Mouse (Mus musculus) hematopoietic stem cell, adult 5-6 weeks (primary cell): ENCODE data around the gene Thbs4. TPM values are rescaled to one million over a fixed set of nuclear protein-coding genes. Genes with fewer than 3 reads are reported as not detected.

Source experiments
- ATAC-seq, 2 experiments: fragments of 125-278 bp in 1 of 2; replicated peaks in 1 of 2; 2 replicates each; pipeline ENCODE4 v1.8.0; 2016 to 2017; ENCODE audit warnings: inconsistent platforms in 2 of 2, mild to moderate bottlenecking in 2 of 2, moderate number of reproducible peaks in 2 of 2, low read depth in 1 of 2, moderate TSS enrichment in 1 of 2; ENCODE audit not compliant: low FRiP score in 2 of 2, poor library complexity in 2 of 2, severe bottlenecking in 2 of 2, insufficient read depth in 1 of 2, low TSS enrichment in 1 of 2
- total RNA-seq: library from RNA; stranded (forward); fragments of 172-1452, 232-1000 nt; gene quantifications from 2 replicates; pipeline ENCODE4 v1.2.3, GENCODE M21; 2017

Gene Thbs4
- total RNA-seq, 1 experiment from 2014 or later = not detected

DNA sequence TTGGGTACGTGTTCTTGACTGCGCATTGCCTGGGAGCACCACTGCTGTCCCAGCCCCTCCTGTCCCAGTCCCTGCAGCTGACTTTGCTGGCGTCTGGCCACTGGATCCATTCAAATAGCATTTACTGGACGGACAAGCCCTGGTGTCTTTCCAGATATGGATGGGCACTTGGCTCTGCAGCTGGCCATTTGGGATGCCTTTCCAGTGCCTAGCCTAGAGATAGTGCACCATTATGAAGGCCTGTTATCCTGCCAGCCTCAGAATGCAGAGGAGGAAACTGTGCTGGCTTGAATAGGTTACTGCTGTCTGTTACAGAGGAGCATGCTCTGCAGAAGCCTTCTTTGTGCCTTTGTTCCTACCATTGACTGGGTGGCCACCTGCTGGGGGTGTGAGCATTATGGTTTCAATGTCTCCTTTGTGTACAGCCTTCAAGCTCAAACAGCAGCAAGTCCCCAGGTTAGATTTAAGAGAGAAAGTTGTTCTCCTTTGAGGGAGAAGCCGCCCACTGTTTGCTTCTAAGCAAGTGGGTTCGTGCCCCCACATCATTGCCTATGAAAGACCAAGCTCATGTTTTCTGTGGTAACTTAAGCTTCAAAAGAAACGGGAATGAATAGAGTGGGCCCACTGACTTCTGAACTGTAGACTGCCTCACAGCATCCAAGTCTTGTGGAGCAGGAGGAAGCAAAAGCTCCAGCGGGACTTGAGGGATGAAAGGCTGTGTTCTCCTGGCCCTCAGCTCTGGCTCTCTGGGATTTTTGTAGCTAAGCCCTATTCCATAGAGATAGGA is 91.2 kb downstream of the Thbs4 start:
- no peak for ATAC-seq

GRCm38 (mm10) chr13:92702035-92702434 is 92.6 kb downstream of the Thbs4 start:
- no peak for ATAC-seq

Other genes starting within 250 kb of the Thbs4 start
- not detected in 2 replicates for gene Spz1, start 218.6 kb downstream of the Thbs4 start, total RNA-seq
- gene Serinc5, start 183.7 kb downstream of the Thbs4 start, total RNA-seq = 9.2 and 14.4 TPM in 2 replicates
- 12.7 and 15.7 TPM in 2 replicates for gene Mtx3, start 49.9 kb upstream of the Thbs4 start, total RNA-seq